Mouse (Mus musculus) hindbrain, embryonic 10.5 days (tissue): Measurements from ENCODE around the gene Colgalt2. TPM values are rescaled to one million over a fixed set of nuclear protein-coding genes. Genes with fewer than 3 reads are reported as not detected.

Experiments
- DNase-seq: peaks from one replicate; pipeline ENCODE4 v3.0.0-alpha.2; 2017; ENCODE audit warnings: low spot score
- H3K27ac ChIP-seq: fragments of 300-500 bp; sonication (generic); 2 replicates; pipeline ENCODE4 v1.5.1; 2016; ENCODE audit warnings: mild to moderate bottlenecking, moderate library complexity
- H3K27me3 ChIP-seq: fragments of 300-500 bp; sonication (generic); 2 replicates; pipeline ENCODE4 v1.6.1; 2016; ENCODE audit warnings: mild to moderate bottlenecking; ENCODE audit not compliant: poor library complexity, insufficient read depth, severe bottlenecking
- H3K36me3 ChIP-seq: fragments of 300-500 bp; sonication (generic); 2 replicates; pipeline ENCODE4 v1.6.1; 2016; ENCODE audit warnings: mild to moderate bottlenecking, moderate library complexity
- H3K4me1 ChIP-seq: fragments of 300-500 bp; sonication (generic); replicated peaks from 2 replicates; pipeline ENCODE4 v1.6.1; 2016; ENCODE audit warnings: mild to moderate bottlenecking
- H3K4me3 ChIP-seq: fragments of 300-500 bp; sonication (generic); 2 replicates; pipeline ENCODE4 v1.5.1; 2016; ENCODE audit warnings: mild to moderate bottlenecking, moderate library complexity
- H3K9me3 ChIP-seq: fragments of 300-500 bp; sonication (generic); 2 replicates; pipeline ENCODE4 v1.6.1; 2016; ENCODE audit warnings: mild to moderate bottlenecking, moderate library complexity
- WGBS: fragments of 180-500 bp; shearing (Covaris S2); methylation state at CpG from one replicate; pipeline ENCODE4 v1.1.7; 2016; 5-methylcytosine and 5-hydroxymethylcytosine counted together
- polyA plus RNA-seq: library from polyadenylated mRNA; unstranded; fragments of >200 nt; fragmentation: Nextera tagmentation; extraction: Ambion mirVana; gene quantifications from 2 replicates; pipeline ENCODE4 v1.2.1, GENCODE M21; 2016

Gene Colgalt2
- polyA plus RNA-seq, 1 experiment from 2014 or later = 1.7 TPM

DNA sequence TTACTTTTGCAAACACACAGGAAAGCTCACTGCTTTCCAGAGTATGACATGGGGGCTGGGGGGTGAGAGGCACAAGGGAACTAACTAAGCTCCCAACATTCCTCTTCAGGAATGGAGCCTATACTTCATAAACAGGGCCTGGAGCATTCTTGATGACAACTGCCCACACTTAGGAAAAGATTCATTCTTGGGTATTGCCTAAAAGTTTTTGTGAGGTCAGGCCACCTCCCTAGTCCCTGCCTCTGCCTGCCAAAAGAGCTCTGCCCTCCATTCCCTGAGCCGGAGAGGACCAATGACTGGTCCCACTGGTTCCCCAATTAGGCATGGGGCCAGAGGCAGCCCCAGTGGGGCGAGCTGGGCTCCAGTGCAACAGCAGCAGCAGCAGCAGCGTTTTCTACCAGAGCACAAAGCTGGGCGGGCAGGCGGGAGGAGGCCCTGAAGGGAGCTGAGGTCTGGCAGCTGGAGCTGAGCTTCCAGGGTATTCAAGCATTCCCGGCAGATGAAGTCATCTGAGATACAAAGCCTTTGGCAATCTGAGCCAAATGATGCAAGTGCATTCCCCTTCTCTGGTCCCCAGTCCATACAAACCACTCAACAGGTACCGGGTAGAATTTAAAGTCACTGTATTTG is 156.4 kb downstream of the Colgalt2 start:
- Histone ChIP-seq H3K27ac (peak overlapping the region; percentile 86), H3K36me3 (peaks cover 42% of the 10 kb centered on the region)
- WGBS = 19% methylated on average over 7 of the region's 7 CpGs

DNA sequence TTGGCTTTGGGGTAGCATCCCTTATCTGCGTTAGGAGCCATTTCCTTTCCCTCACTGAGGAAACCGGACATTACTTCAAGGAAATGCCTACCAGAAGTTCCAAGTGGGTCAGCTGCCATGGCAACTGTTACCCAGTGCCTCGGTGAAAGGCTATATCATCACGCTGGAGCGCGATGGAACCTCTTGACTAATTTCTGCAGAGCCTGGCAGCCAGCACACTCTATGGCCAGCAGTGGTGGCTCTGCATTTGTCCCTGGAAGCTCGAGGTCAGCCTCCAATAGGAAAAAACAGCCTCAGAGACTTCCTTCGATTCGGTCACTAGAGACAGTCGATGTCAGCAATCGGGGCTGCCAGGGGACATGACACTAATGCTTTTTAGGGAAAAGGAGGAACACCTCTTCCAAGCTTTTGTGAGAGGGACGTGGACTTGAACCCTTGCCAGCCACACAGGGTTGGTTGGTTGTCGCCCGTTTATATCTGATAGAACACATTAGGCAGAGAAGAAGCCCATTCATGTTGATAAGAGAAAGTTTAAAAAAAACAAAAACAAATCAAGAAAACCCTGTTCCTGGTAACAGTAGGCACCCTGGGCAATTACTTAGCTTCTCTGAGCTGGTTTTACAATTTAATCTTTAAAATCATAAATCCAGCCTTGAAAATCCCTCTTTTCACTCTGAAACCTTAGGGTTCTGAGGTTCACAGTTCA is 157.1 kb downstream of the Colgalt2 start:
- DNase-seq = peak; percentile 63
- H3K4me3 ChIP-seq = no peak overlapping the region
- WGBS = 60% methylated on average over 14 of the region's 14 CpGs

More for the DNA sequence above, 156.4 kb downstream of the Colgalt2 start:
- H3K27me3 ChIP-seq = no peaks in the 10 kb centered on the region
- H3K4me1 ChIP-seq = peaks cover 34% of the 10 kb centered on the region
- H3K4me3 ChIP-seq = no peak overlapping the region; the same call in 1 of the 2 replicates
- peak; percentile 71 for DNase-seq
- no peaks in the 10 kb centered on the region for H3K9me3 ChIP-seq

More for the DNA sequence above, 157.1 kb downstream of the Colgalt2 start:
- H3K4me1 ChIP-seq = peaks cover 37% of the 10 kb centered on the region
- peak overlapping the region; percentile 86 for H3K27ac ChIP-seq
- peaks cover 35% of the 10 kb centered on the region for H3K36me3 ChIP-seq
- no peaks in the 10 kb centered on the region for H3K27me3 ChIP-seq
- no peaks in the 10 kb centered on the region for H3K9me3 ChIP-seq

Other genes with a start within 250 kb of the Colgalt2 start
- gene Tsen15, start 13.1 kb upstream of the Colgalt2 start, polyA plus RNA-seq = 49.9 and 64.4 TPM in 2 replicates